Mouse (Mus musculus): ENCODE measurements at regions not wholly inside any gene's neighbourhood (a gene's known extent, or its start where the extent isn't known, plus 50 kb on each side); places are given as distances from the start of the nearest gene placed in this dataset.
A peak's percentile ranks its signal among the peaks of the same experiment; 100 is the strongest.
"Not testable (repeated sequence)": the region's sequence is repeated elsewhere in the genome, so short reads cannot be mapped to it uniquely, and the experiment has no call there.

GRCm38 (mm10) chr4:5590531-5590930 is 797.4 kb upstream of the Impad1 start:
- peak; percentile 22 for DNase-seq (ENCODE audit: low read depth)

- DNase-seq (ENCODE audit: low read depth), result peak; percentile 17
Measured at GRCm38 (mm10) chr4:5587465-5587864, 794.3 kb upstream of the Impad1 start.

- DNase-seq (ENCODE audit: low read depth), result no peak
Measured at GRCm38 (mm10) chr4:5585205-5585604, 792.0 kb upstream of the Impad1 start.

- DNase-seq (ENCODE audit: low read depth), result peak; percentile 100
Measured at GRCm38 (mm10) chr4:5583989-5584677, 791.0 kb upstream of the Impad1 start.

- no peak for DNase-seq (ENCODE audit: low read depth)
Measured at GRCm38 (mm10) chr4:5568076-5568475, 774.9 kb upstream of the Impad1 start.

- peak; percentile 78 for DNase-seq (ENCODE audit: low read depth)
Measured at GRCm38 (mm10) chr4:5560001-5560657, 767.0 kb upstream of the Impad1 start.

GRCm38 (mm10) chr4:5540155-5540554 is 747.0 kb upstream of the Impad1 start:
- DNase-seq (ENCODE audit: low read depth), result no peak

- DNase-seq (ENCODE audit: low read depth), result no peak
Measured at GRCm38 (mm10) chr4:5530416-5530815, 737.3 kb upstream of the Impad1 start.

GRCm38 (mm10) chr4:5518522-5518921 is 725.4 kb upstream of the Impad1 start:
- no peak for DNase-seq (ENCODE audit: low read depth)

- DNase-seq (ENCODE audit: low read depth), result not testable (repeated sequence)
Measured at GRCm38 (mm10) chr4:5515426-5515825, 722.3 kb upstream of the Impad1 start.

- DNase-seq (ENCODE audit: low read depth), result no peak
Measured at GRCm38 (mm10) chr4:5511743-5512142, 718.6 kb upstream of the Impad1 start.

GRCm38 (mm10) chr4:5509398-5509797 is 716.2 kb upstream of the Impad1 start:
- DNase-seq (ENCODE audit: low read depth), result no peak

- no peak for DNase-seq (ENCODE audit: low read depth)
Measured at GRCm38 (mm10) chr4:5495012-5495411, 701.9 kb upstream of the Impad1 start.

GRCm38 (mm10) chr4:5494072-5495000 is 701.2 kb upstream of the Impad1 start:
- DNase-seq (ENCODE audit: low read depth), result peak; percentile 24

GRCm38 (mm10) chr4:5486786-5487185 is 693.6 kb upstream of the Impad1 start:
- no peak for DNase-seq (ENCODE audit: low read depth)

GRCm38 (mm10) chr4:5471891-5472558 is 678.9 kb upstream of the Impad1 start:
- DNase-seq (ENCODE audit: low read depth), result no peak

GRCm38 (mm10) chr4:5459028-5459695 is 666.0 kb upstream of the Impad1 start:
- no peak for DNase-seq (ENCODE audit: low read depth)

GRCm38 (mm10) chr4:5450417-5450816 is 657.3 kb upstream of the Impad1 start:
- no peak for DNase-seq (ENCODE audit: low read depth)

- DNase-seq (ENCODE audit: low read depth), result peak; percentile 12
Measured at GRCm38 (mm10) chr4:5441339-5442019, 648.3 kb upstream of the Impad1 start.

- DNase-seq (ENCODE audit: low read depth), result no peak
Measured at GRCm38 (mm10) chr4:5437076-5437475, 643.9 kb upstream of the Impad1 start.
